In genomic region chr1:161570762-161571161, GRCm38 (mm10) we compare ENCODE assay signal across 26 mouse cellular contexts.
DNase-seq lines count a peak whose midpoint lies in the region; ATAC-seq and TF ChIP-seq lines count a peak whose summit lies in the region.
"Had no signal": no experiment of that assay in that cellular context is flagged by ENCODE, and none has a peak within 500 bp of the region (broad histone marks: within the 10 kb centered on the region; RNA-seq: fewer than 3 reads in every experiment).

No protein-coding gene starts in this region.

- no peak overlapping the region for H3K9ac ChIP-seq in limb, embryonic 12.5 days (replicated peaks)
- no peak overlapping the region for H3K9ac ChIP-seq in limb, embryonic 13.5 days
- H3K9ac ChIP-seq: embryonic facial prominence, embryonic 12.5 days; embryonic facial prominence, embryonic 15.5 days; forebrain, postnatal 0 days; hindbrain, embryonic 12.5 days; hindbrain, embryonic 15.5 days had no signal

- no peak overlapping the region for H3K27ac ChIP-seq in kidney, adult 2 months (ENCODE audit: insufficient read depth, low read depth, low read length)
- no peak overlapping the region for H3K27ac ChIP-seq in limb, embryonic 12.5 days
- H3K27ac ChIP-seq in limb, embryonic 10.5 days, result no peak overlapping the region
- no peak overlapping the region for H3K27ac ChIP-seq in limb, embryonic 13.5 days
- H3K27ac ChIP-seq: embryonic facial prominence, embryonic 12.5 days; embryonic facial prominence, embryonic 15.5 days; hindbrain, embryonic 12.5 days; hindbrain, embryonic 15.5 days had no signal

- whole genome bisulfite sequencing in kidney, adult 2 months, result 69% methylated on average over 3 of the region's 3 CpGs
- WGBS in limb, embryonic 12.5 days, result 26% methylated on average over 3 of the region's 3 CpGs
- WGBS in limb, embryonic 10.5 days, result 62% methylated on average over 3 of the region's 3 CpGs
- 20% methylated on average over 3 of the region's 3 CpGs for WGBS in limb, embryonic 13.5 days

- H3K4me2 ChIP-seq in limb, embryonic 12.5 days, result no peak overlapping the region
- H3K4me2 ChIP-seq in limb, embryonic 13.5 days (replicated peaks), result no peak overlapping the region
- H3K4me2 ChIP-seq: embryonic facial prominence, embryonic 12.5 days; embryonic facial prominence, embryonic 15.5 days; heart, embryonic 11.5 days; hindbrain, embryonic 12.5 days; hindbrain, embryonic 15.5 days had no signal

- H3K9me3 ChIP-seq in limb, embryonic 12.5 days, result no peaks in the 10 kb centered on the region
- H3K9me3 ChIP-seq in limb, embryonic 10.5 days (replicated peaks), result no peaks in the 10 kb centered on the region
- no peaks in the 10 kb centered on the region for H3K9me3 ChIP-seq in limb, embryonic 13.5 days
- H3K9me3 ChIP-seq: embryonic facial prominence, embryonic 12.5 days; embryonic facial prominence, embryonic 15.5 days; G1E; hindbrain, embryonic 12.5 days; hindbrain, embryonic 15.5 days had no signal

- H3K36me3 ChIP-seq in kidney, adult 2 months (ENCODE audit: control insufficient read depth, insufficient read depth, low read length), result no peaks in the 10 kb centered on the region
- no peaks in the 10 kb centered on the region for H3K36me3 ChIP-seq in limb, embryonic 12.5 days
- H3K36me3 ChIP-seq in limb, embryonic 10.5 days, result no peaks in the 10 kb centered on the region
- no peaks in the 10 kb centered on the region for H3K36me3 ChIP-seq in limb, embryonic 13.5 days
- H3K36me3 ChIP-seq: embryonic facial prominence, embryonic 12.5 days; embryonic facial prominence, embryonic 15.5 days; G1E; hindbrain, embryonic 12.5 days; hindbrain, embryonic 15.5 days had no signal

- no peak for TF ChIP-seq POLR2A in kidney, adult 2 months (IDR thresholded peaks at IDR 0.05; ENCODE audit: low read depth, low read length)

- no peaks in the 10 kb centered on the region for H3K4me1 ChIP-seq in kidney, adult 2 months (ENCODE audit: control insufficient read depth, insufficient read depth, low read length)
- no peaks in the 10 kb centered on the region for H3K4me1 ChIP-seq in limb, embryonic 12.5 days (replicated peaks)
- H3K4me1 ChIP-seq in limb, embryonic 10.5 days, result no peaks in the 10 kb centered on the region
- H3K4me1 ChIP-seq in limb, embryonic 13.5 days, result no peaks in the 10 kb centered on the region; the same call in 1 of the 2 replicates
- H3K4me1 ChIP-seq: embryonic facial prominence, embryonic 12.5 days; embryonic facial prominence, embryonic 15.5 days; hindbrain, embryonic 12.5 days; hindbrain, embryonic 15.5 days had no signal

- DNase-seq in kidney, adult 2 months, result peak; percentile 2
- DNase-seq in kidney, postnatal 25 days, result no peak
- no peak for DNase-seq in limb, embryonic 10.5 days (ENCODE audit: low spot score)
- peak; percentile 28 for DNase-seq in adipocyte (ENCODE audit: low spot score)
- no peak for DNase-seq in thymus, postnatal 10 days (ENCODE audit: low spot score in 2 of 2)
- DNase-seq: adrenal gland, adult 2 months; adrenal gland, postnatal 14 days; cerebellum, adult 11 months; cerebellum, adult 2 months; cerebellum, adult 9-11 months; cerebellum, postnatal 25 days; forebrain, postnatal 0 days; gastrocnemius, postnatal 36 days; heart, adult 11 months had no signal

- H3K27me3 ChIP-seq in kidney, adult 2 months (replicated peaks; ENCODE audit: control insufficient read depth, insufficient read depth, low read length), result no peaks in the 10 kb centered on the region
- H3K27me3 ChIP-seq in limb, embryonic 12.5 days, result no peaks in the 10 kb centered on the region
- no peaks in the 10 kb centered on the region for H3K27me3 ChIP-seq in limb, embryonic 10.5 days (ENCODE audit: low read depth, poor library complexity, severe bottlenecking)
- H3K27me3 ChIP-seq in limb, embryonic 13.5 days, result no peaks in the 10 kb centered on the region
- H3K27me3 ChIP-seq: CH12.LX; embryonic facial prominence, embryonic 12.5 days; embryonic facial prominence, embryonic 15.5 days; hindbrain, embryonic 12.5 days; hindbrain, embryonic 15.5 days; Patski had no signal

- H3K4me3 ChIP-seq in kidney, adult 2 months (ENCODE audit: insufficient read depth, low read depth, low read length), result no peak overlapping the region
- H3K4me3 ChIP-seq in limb, embryonic 12.5 days (replicated peaks), result no peak overlapping the region
- H3K4me3 ChIP-seq in limb, embryonic 10.5 days, result no peak overlapping the region
- no peak overlapping the region for H3K4me3 ChIP-seq in limb, embryonic 13.5 days
- H3K4me3 ChIP-seq: embryonic facial prominence, embryonic 12.5 days; embryonic facial prominence, embryonic 15.5 days; hindbrain, embryonic 12.5 days; hindbrain, embryonic 15.5 days had no signal

- ATAC-seq in limb, embryonic 12.5 days (ENCODE audit: insufficient number of reproducible peaks, insufficient read depth, low FRiP score, low TSS enrichment, low read depth), result peak; percentile 81; the same call in 1 of the 2 replicates
- peak; percentile 75; the same call in 1 of the 2 replicates for ATAC-seq in limb, embryonic 13.5 days (ENCODE audit: low FRiP score, low read depth)
- no peak for ATAC-seq in CD4-positive, CD25-positive, alpha-beta regulatory T cell, adult 4 months
- ATAC-seq: forebrain, embryonic 14.5 days; forebrain, postnatal 0 days; Patski had no signal

- no peak for TF ChIP-seq CTCF in kidney, adult 2 months (conservative IDR thresholded peaks at IDR 0.05; ENCODE audit: insufficient read depth, insufficient read length, low read depth, low read length)

Comparison
In these comparisons a context has a peak if more than half of its experiments do, and no peak if none do; other contexts are left out.
1. DNase-seq: peak in kidney, adult 2 months (single experiment) and adipocyte (single experiment); none in kidney, postnatal 25 days (0 of 2), limb, embryonic 10.5 days (single experiment) and thymus, postnatal 10 days (0 of 2).